Mouse (Mus musculus) CH12F3 (cell line): ENCODE measurements around the gene Rbm25.

ENCODE experiments used
- in situ Hi-C: fragments of 300-500 bp; cut with MboI; formaldehyde crosslinking; loops from 2 replicates; pipeline ENCODE4 v1.14.3; 2020; ENCODE audit warnings: low sequenced_read_pairs

The Rbm25 gene

GRCm38 (mm10) chr12:83643116-83643515, 12.1 kb downstream of the Rbm25 start:
- in situ Hi-C loops, result no loop called here

GRCm38 (mm10) chr12:83650346-83650745, 19.3 kb downstream of the Rbm25 start:
- in situ Hi-C loops, result no loop called here

- in situ Hi-C loops, result no loop called here
These were observed 20.4 kb downstream of the Rbm25 start for GRCm38 (mm10) chr12:83651414-83651813.

- in situ Hi-C loops, result no loop called here
These were observed 54.4 kb downstream of the Rbm25 start for GRCm38 (mm10) chr12:83685466-83685865.

- in situ Hi-C loops, result no loop called here
These were observed 55.7 kb downstream of the Rbm25 start for GRCm38 (mm10) chr12:83686575-83687350.

DNA sequence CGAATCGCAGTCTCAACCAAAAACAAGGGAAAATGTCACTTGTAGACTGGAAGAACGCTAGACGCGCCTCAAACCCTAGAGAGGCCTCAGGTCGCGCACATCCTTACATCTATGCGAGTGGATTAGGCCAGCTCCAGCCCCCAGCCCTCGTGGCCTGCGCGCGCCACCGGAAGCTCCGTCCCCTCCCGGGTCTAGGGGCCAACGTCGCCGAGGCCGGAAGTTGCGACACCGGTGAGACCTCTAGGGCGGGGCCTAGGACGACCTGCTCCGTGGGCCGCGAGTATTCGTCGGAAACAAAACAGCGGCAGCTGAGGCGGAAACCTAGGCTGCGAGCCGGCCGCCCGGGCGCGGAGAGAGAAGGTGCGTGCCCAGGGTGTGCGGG, 56.9 kb downstream of the Rbm25 start, which contains the start of gene Psen1:
Gene Psen1, plus strand, starts transcription at position 219 of the 382 bp plus-strand sequence.
- in situ Hi-C loops, result no loop called here

DNA sequence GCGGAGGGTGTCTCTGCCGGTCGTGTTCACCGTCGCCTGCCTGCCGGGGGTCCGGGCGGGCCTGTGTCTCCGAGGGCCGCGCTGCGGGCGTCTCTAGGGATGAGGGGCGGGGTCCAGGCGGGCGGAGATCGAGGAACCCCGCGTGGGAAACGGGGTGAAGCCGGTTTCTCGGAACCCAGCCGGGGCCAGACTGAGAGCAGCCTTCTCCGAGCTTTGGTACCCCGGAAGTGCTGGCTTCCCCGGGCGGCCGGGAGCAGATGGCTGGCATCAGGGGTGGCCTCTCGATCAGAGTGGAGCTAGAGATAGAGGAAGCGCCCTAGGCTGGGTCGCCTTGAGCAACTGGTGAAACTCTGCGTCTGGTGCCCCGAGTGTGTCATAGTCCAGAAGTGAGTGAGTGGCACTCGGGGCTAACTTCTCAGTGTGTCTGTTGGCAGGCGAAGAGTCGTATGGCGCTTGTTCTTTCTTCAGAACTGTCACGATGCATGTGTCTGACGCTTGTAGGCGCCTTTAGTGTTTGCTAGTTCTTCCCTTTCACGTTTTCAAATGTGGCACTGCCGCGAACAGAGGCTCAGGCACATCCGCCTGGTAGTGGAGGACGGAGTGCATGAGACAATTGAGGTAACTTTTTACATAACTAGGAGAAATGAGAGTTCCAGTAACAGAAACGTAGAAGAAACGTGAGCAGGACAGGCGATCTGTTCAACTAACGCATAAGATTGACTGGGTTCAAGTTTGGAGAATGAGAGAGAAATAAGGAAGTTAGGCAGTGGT, 57.5 kb downstream of the Rbm25 start:
- in situ Hi-C loops, result no loop called here

- in situ Hi-C loops, result no loop called here
These were observed 58.0 kb downstream of the Rbm25 start for GRCm38 (mm10) chr12:83689087-83689432.

DNA sequence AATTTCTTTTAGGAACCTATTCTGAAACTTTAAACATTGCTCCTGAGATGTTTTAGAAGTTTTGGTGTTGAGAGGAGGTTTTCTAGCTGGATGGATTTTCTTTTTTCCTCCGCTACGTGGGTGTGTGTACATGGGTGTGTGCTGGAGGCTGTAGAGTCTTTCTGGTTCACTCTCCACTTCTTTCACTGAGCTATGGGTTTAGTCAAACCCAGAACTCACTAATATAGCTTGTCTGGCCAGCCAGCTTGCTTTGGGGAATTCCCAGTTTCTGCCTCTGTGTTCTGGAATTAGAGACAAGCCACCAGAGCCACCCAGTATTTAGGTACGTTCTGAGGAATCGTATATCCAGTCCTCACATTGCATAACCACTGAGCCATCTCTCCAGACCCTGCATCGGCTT, 63.0 kb downstream of the Rbm25 start:
- in situ Hi-C loops, result no loop called here

GRCm38 (mm10) chr12:83694669-83695068, 63.6 kb downstream of the Rbm25 start:
- in situ Hi-C loops, result no loop called here

GRCm38 (mm10) chr12:83698637-83699036, 67.6 kb downstream of the Rbm25 start:
- in situ Hi-C loops, result no loop called here

GRCm38 (mm10) chr12:83701608-83702007, 70.6 kb downstream of the Rbm25 start:
- in situ Hi-C loops, result loop anchor here (25.0 kb wide), 1 partner anchor 236 kb away; no protein-coding TSS in a partner anchor

DNA sequence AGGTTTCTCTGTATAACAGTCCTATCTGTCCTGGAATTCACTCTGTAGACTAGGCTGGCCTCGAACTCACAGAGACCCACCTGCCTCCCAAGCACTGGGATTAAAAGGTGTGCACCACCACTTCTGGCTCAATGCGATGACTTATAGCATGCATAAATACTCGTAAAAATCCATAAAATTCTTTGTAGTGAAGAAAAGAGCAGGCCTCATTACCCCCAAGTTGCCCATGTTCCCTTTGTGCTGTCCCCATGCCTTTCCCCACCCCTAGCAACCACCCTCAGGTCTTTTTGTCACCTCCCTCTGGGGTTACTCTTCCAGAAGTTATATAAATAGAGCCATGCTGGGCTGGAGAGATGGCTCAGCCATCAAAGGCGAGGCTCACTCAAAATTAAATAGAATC, 71.8 kb downstream of the Rbm25 start:
- in situ Hi-C loops, result loop anchor here (25.0 kb wide), 1 partner anchor 235 kb away; no protein-coding TSS in a partner anchor

DNA sequence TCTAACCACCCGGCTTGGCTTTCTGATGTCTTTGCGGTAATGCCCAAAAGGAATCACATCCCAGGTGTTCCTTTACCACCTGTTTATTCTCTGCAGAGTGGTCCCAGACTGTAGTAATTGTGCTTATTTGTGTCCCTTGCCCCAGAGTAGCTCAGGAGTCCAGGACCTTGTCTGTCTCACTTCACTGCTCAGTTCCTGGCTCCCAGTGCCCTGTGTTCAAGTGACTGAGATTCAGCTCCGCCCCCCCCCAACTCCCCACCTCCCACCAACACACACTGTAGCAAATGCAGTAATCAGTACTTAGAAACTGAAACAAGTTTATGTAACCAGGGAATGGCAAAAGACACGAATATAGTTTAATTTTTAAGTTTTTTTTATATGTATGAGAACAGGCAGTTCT, 75.9 kb downstream of the Rbm25 start:
- in situ Hi-C loops, result loop anchor here (25.0 kb wide), 1 partner anchor 230 kb away; no protein-coding TSS in a partner anchor

DNA sequence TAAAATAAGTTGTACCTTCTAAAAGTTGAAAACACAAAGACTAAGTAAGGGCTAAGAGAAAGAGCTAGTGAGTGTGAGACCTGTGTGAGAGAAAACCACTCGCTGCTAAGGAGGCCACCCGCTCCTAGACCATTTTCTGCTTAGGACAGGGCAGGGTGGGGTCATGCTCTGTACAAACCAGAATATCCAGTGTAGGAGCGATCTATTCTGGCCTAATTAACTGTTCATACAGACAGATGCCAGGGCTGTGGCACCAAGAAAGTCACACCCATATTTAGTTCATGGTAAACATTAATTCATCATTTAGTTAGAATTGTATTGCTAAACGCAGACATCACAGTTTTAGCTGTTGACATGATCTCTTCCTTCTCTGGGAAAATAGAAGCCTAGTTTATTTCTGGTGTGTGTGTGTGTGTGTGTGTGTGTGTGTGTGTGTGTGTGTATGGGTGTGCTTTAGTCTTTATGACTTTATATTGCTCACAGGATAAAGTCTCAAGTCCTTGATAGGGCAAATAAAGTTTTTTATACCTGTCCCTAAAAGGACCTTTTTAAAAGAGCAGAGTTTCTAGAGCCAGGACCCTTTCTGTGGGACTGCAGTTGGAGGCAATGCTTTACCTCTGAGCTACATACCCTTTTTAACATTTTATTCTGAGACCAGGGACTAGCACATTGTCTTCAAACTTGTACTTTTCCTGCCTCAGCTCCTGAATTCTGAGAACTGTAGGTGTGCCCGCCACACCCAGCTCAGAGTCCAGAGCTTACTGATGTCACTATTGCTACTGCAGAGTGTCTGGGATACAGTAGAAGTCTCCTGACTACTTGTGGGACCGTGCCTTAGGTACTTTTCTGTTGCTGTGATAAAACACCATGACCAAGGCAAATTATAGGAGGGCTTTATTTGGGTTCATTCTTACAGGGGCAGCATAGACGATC, 77.4 kb downstream of the Rbm25 start:
- in situ Hi-C loops, result loop anchor here (25.0 kb wide), 1 partner anchor 229 kb away; no protein-coding TSS in a partner anchor

DNA sequence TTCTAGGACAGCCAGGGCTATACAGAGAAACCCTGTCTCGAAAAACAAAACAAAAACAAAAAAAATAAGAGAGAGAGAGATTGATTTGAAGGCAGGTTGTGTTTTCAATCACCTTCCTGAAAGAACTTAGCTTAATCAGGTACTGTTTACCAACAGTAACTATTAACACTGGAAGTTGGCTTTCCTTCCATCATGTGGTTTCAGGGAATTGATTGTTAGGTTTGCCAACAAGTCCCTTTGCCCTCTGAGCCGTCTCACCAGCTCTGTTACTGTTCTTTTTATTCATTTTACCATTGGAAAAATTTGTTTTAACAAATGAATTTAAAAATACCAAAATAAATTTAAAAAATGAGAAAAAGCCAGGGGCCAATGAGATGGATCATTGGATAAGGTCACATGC, 78.9 kb downstream of the Rbm25 start:
- in situ Hi-C loops, result loop anchor here (25.0 kb wide), 1 partner anchor 227 kb away; no protein-coding TSS in a partner anchor

DNA sequence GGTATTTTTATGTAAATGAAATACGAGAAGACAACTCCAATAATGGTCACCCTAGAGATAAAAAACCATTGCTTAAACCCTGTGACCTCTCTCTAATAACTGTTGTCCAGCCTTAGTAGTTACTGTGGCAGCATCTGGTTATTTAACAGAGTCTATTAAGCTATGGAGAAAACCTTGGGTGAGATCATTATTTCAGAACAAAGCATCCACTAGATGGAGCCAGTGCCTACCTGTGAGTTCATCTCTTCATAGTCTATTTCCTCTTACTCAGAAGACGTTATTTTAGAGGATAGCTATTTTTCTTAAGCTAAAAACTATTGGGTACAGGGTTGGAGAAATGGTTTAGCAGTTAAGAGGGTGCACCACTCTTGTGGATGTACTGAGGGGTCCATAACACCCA, 82.7 kb downstream of the Rbm25 start:
- in situ Hi-C loops, result loop anchor here (25.0 kb wide), 1 partner anchor 224 kb away; no protein-coding TSS in a partner anchor

DNA sequence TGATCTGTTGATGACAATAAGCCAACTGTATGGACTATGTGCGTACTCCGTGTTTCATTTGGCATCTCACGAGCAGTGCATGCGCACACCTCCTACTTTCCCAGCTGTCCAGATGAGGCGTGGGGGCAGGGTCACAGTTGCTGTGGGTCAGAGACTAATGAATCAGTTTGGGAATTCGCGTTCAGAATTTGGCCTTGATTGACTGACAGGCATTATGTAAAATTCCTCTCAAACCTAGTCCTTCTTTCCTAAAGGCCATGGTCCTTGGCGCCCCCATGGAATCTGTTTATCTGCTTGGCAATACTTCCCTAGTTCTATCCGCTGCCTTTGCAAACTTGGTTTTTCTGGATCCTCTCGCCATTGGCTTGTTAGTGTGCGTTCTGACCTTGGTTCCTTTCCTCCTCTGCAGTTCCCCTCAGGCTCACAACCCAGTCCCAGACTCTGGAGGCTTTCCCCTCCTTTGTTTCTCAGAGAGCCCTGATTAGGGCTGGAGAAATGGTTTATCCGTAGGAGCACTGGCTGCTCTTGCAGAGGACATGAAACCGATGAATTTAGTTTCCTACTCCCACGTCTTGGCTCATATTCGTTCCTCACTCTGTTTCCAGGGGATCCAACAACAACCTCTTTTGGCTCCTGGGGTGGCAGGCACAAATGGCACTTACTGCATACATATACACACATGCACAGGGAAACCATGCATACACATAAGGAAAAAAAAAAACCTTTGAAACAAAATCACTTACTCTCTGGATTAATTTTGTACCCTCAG, 85.6 kb downstream of the Rbm25 start:
- in situ Hi-C loops, result loop anchor here (25.0 kb wide), 1 partner anchor 221 kb away; no protein-coding TSS in a partner anchor

GRCm38 (mm10) chr12:83719431-83719830, 88.4 kb downstream of the Rbm25 start:
- in situ Hi-C loops, result loop anchor here (25.0 kb wide), 1 partner anchor 218 kb away; no protein-coding TSS in a partner anchor

DNA sequence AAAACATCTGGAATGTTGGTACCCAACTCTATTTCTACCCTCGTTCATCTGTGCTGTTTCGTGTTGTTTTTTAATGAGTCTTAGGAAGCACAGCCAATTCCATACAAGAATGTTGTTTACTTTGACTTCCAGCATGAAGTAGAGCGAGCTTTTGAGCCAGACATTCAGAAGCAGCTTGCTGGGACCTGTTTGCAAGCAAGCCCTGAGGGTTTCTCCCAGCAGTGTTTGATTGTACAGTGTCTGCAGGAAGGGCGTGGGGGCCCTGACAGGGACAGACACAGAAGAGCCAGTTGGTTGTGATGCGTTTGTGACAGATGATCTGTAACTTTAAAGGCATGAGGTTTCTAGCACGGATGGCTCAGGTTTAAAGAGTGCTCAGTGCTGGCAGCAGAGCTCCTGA, 90.2 kb downstream of the Rbm25 start:
- in situ Hi-C loops, result loop anchor here (25.0 kb wide), 1 partner anchor 216 kb away; no protein-coding TSS in a partner anchor
